Mouse (Mus musculus) midbrain, embryonic 12.5 days (tissue): ENCODE measurements around the gene Lyrm1. TPM values are rescaled to one million over a fixed set of nuclear protein-coding genes. Genes with fewer than 3 reads are reported as not detected.

Experiments used
- ATAC-seq: fragments of 200-750 bp; cut with Nextera tagmentation; 2 replicates; pipeline ENCODE4 v1.8.0; 2017; ENCODE audit warnings: low read depth, moderate TSS enrichment, moderate library complexity; ENCODE audit not compliant: low FRiP score
- H3K27ac ChIP-seq: fragments of 300-500 bp; sonication (generic); replicated peaks from 2 replicates; pipeline ENCODE4 v1.5.1; 2016; ENCODE audit warnings: mild to moderate bottlenecking
- H3K27me3 ChIP-seq: fragments of 300-500 bp; sonication (generic); 2 replicates; pipeline ENCODE4 v1.6.1; 2016; ENCODE audit warnings: mild to moderate bottlenecking
- H3K36me3 ChIP-seq: fragments of 300-500 bp; sonication (generic); 2 replicates; pipeline ENCODE4 v1.6.1; 2016
- H3K4me1 ChIP-seq: fragments of 300-500 bp; sonication (generic); 2 replicates; pipeline ENCODE4 v1.6.1; 2016
- H3K4me2 ChIP-seq: fragments of 300-500 bp; sonication (generic); replicated peaks from 2 replicates; pipeline ENCODE4 v1.6.1; 2016; ENCODE audit warnings: mild to moderate bottlenecking, moderate library complexity
- H3K4me3 ChIP-seq: fragments of 300-500 bp; sonication (generic); 2 replicates; pipeline ENCODE4 v1.5.1; 2016; ENCODE audit warnings: mild to moderate bottlenecking
- H3K9ac ChIP-seq: fragments of 300-500 bp; sonication (generic); replicated peaks from 2 replicates; pipeline ENCODE4 v1.6.1; 2016; ENCODE audit warnings: mild to moderate bottlenecking, moderate library complexity
- H3K9me3 ChIP-seq: fragments of 300-500 bp; sonication (generic); 2 replicates; pipeline ENCODE4 v1.6.1; 2016; ENCODE audit warnings: mild to moderate bottlenecking
- WGBS: fragments of 180-500 bp; shearing (Covaris S2); methylation state at CpG from one replicate; pipeline ENCODE4 v1.1.7; 2016; 5-methylcytosine and 5-hydroxymethylcytosine counted together
- polyA plus RNA-seq: library from polyadenylated mRNA; unstranded; fragments of >200 nt; fragmentation: Nextera tagmentation; extraction: Ambion mirVana; gene quantifications from 2 replicates; pipeline ENCODE4 v1.2.1, GENCODE M21; 2016

Lyrm1 gene
- polyA plus RNA-seq, 1 experiment from 2014 or later = 14.0 TPM

- 9% methylated on average over 6 of the region's 6 CpGs for WGBS
- peak overlapping the region; percentile 34; the same call in 1 of the 2 replicates for H3K9ac ChIP-seq
Measured at GRCm38 (mm10) chr7:119861335-119862091, 34.1 kb upstream of the Lyrm1 start.

GRCm38 (mm10) chr7:119862167-119862566, 33.5 kb upstream of the Lyrm1 start:
- no peak overlapping the region for H3K4me3 ChIP-seq
- H3K4me2 ChIP-seq = no peak overlapping the region
- peak overlapping the region; percentile 77 for H3K27ac ChIP-seq
- peaks cover 15% of the 10 kb centered on the region for H3K36me3 ChIP-seq
- peak; percentile 21; the same call in 1 of the 2 replicates for ATAC-seq
- no peaks in the 10 kb centered on the region for H3K27me3 ChIP-seq
- H3K9me3 ChIP-seq = no peaks in the 10 kb centered on the region
- no peak overlapping the region for H3K9ac ChIP-seq
- H3K4me1 ChIP-seq = peaks cover 28% of the 10 kb centered on the region
- 58% methylated on average over 1 of the region's 1 CpGs for WGBS

More at GRCm38 (mm10) chr7:119861335-119862091, 34.1 kb upstream of the Lyrm1 start:
- Histone ChIP-seq H3K9me3 (no peaks in the 10 kb centered on the region), H3K4me2 (no peak overlapping the region), H3K27ac (peak overlapping the region; percentile 77), H3K27me3 (no peaks in the 10 kb centered on the region), H3K36me3 (peaks cover 15% of the 10 kb centered on the region), H3K4me3 (no peak overlapping the region), H3K4me1 (peaks cover 28% of the 10 kb centered on the region)
- ATAC-seq = peak; percentile 91

- no peak overlapping the region for H3K4me2 ChIP-seq
- no peaks in the 10 kb centered on the region for H3K9me3 ChIP-seq
- H3K27ac ChIP-seq = no peak overlapping the region
- WGBS = 93% methylated on average over 5 of the region's 5 CpGs
- H3K36me3 ChIP-seq = no peaks in the 10 kb centered on the region; the same call in 1 of the 2 replicates
- H3K4me3 ChIP-seq = no peak overlapping the region
- no peaks in the 10 kb centered on the region for H3K27me3 ChIP-seq
- ATAC-seq = no peak
- peaks cover 28% of the 10 kb centered on the region for H3K4me1 ChIP-seq
- H3K9ac ChIP-seq = no peak overlapping the region
Measured at GRCm38 (mm10) chr7:119864500-119864899, 31.2 kb upstream of the Lyrm1 start.

GRCm38 (mm10) chr7:119866136-119866535, 29.5 kb upstream of the Lyrm1 start:
- no peaks in the 10 kb centered on the region for H3K27me3 ChIP-seq
- no peaks in the 10 kb centered on the region for H3K9me3 ChIP-seq
- H3K9ac ChIP-seq = no peak overlapping the region
- no peaks in the 10 kb centered on the region for H3K36me3 ChIP-seq
- H3K27ac ChIP-seq = no peak overlapping the region
- WGBS = 75% methylated on average over 1 of the region's 1 CpGs
- ATAC-seq = no peak
- H3K4me3 ChIP-seq = no peak overlapping the region
- no peak overlapping the region for H3K4me2 ChIP-seq
- H3K4me1 ChIP-seq = peaks cover 19% of the 10 kb centered on the region

GRCm38 (mm10) chr7:119872204-119872603, 23.5 kb upstream of the Lyrm1 start:
- Histone ChIP-seq H3K4me3 (no peak overlapping the region), H3K36me3 (no peaks in the 10 kb centered on the region), H3K27ac (no peak overlapping the region), H3K9me3 (no peaks in the 10 kb centered on the region), H3K4me1 (peaks cover 3% of the 10 kb centered on the region; the same call in 1 of the 2 replicates), H3K9ac (no peak overlapping the region), H3K4me2 (no peak overlapping the region), H3K27me3 (no peaks in the 10 kb centered on the region)
- no peak for ATAC-seq
- 78% methylated on average over 4 of the region's 4 CpGs for WGBS

- H3K27ac ChIP-seq = no peak overlapping the region; the same call in none of the 2 replicates
- no peaks in the 10 kb centered on the region for H3K9me3 ChIP-seq
- 0 out of 2 replicates have a peak, but pooled peaks cover 5% of the 10 kb centered on the region for H3K36me3 ChIP-seq
- peak; percentile 87 for ATAC-seq
- H3K4me3 ChIP-seq = no peak overlapping the region
- H3K27me3 ChIP-seq = no peaks in the 10 kb centered on the region
- H3K4me2 ChIP-seq = no peak overlapping the region
- 26% methylated on average over 2 of the region's 2 CpGs for WGBS
- H3K4me1 ChIP-seq = peaks cover 3% of the 10 kb centered on the region; the same call in 1 of the 2 replicates
- H3K9ac ChIP-seq = no peak overlapping the region
Measured at GRCm38 (mm10) chr7:119873050-119873449, 22.6 kb upstream of the Lyrm1 start.

- Histone ChIP-seq H3K4me2 (no peak overlapping the region), H3K36me3 (0 out of 2 replicates have a peak, but pooled peaks cover 8% of the 10 kb centered on the region), H3K4me1 (peaks cover 3% of the 10 kb centered on the region; the same call in 1 of the 2 replicates), H3K27ac (no peak overlapping the region), H3K27me3 (no peaks in the 10 kb centered on the region), H3K9me3 (no peaks in the 10 kb centered on the region), H3K9ac (no peak overlapping the region), H3K4me3 (no peak overlapping the region)
- no peak for ATAC-seq
- 70% methylated on average over 3 of the region's 3 CpGs for WGBS
Measured at GRCm38 (mm10) chr7:119875776-119876440, 19.8 kb upstream of the Lyrm1 start.

GRCm38 (mm10) chr7:119879171-119879570, 16.5 kb upstream of the Lyrm1 start:
- Histone ChIP-seq H3K4me3 (no peak overlapping the region), H3K9me3 (no peaks in the 10 kb centered on the region), H3K27ac (no peak overlapping the region), H3K36me3 (0 out of 2 replicates have a peak, but pooled peaks cover 8% of the 10 kb centered on the region), H3K4me2 (no peak overlapping the region), H3K27me3 (no peaks in the 10 kb centered on the region), H3K9ac (no peak overlapping the region), H3K4me1 (no peaks in the 10 kb centered on the region)
- no peak for ATAC-seq
- WGBS = over 99% methylated on average over 4 of the region's 4 CpGs

GRCm38 (mm10) chr7:119880345-119880744, 15.3 kb upstream of the Lyrm1 start:
- Histone ChIP-seq H3K27ac (no peak overlapping the region), H3K4me2 (no peak overlapping the region), H3K9ac (no peak overlapping the region), H3K27me3 (no peaks in the 10 kb centered on the region), H3K4me3 (no peak overlapping the region), H3K36me3 (0 out of 2 replicates have a peak, but pooled peaks cover 8% of the 10 kb centered on the region), H3K9me3 (no peaks in the 10 kb centered on the region), H3K4me1 (no peaks in the 10 kb centered on the region)
- 90% methylated on average over 5 of the region's 5 CpGs for WGBS
- ATAC-seq = no peak

- no peaks in the 10 kb centered on the region for H3K4me1 ChIP-seq
- no peak overlapping the region for H3K27ac ChIP-seq
- no peak overlapping the region for H3K4me3 ChIP-seq
- H3K36me3 ChIP-seq = 0 out of 2 replicates have a peak, but pooled peaks cover 8% of the 10 kb centered on the region
- H3K9me3 ChIP-seq = no peaks in the 10 kb centered on the region
- no peak overlapping the region for H3K9ac ChIP-seq
- no peaks in the 10 kb centered on the region for H3K27me3 ChIP-seq
- no peak for ATAC-seq
- 90% methylated on average over 2 of the region's 2 CpGs for WGBS
- no peak overlapping the region for H3K4me2 ChIP-seq
Measured at GRCm38 (mm10) chr7:119881229-119881628, 14.4 kb upstream of the Lyrm1 start.

GRCm38 (mm10) chr7:119887887-119888286, 7.8 kb upstream of the Lyrm1 start:
- Histone ChIP-seq H3K4me2 (no peak overlapping the region), H3K36me3 (no peaks in the 10 kb centered on the region), H3K9me3 (no peaks in the 10 kb centered on the region), H3K4me1 (no peaks in the 10 kb centered on the region), H3K27me3 (no peaks in the 10 kb centered on the region), H3K4me3 (no peak overlapping the region), H3K27ac (no peak overlapping the region), H3K9ac (no peak overlapping the region)
- WGBS = 95% methylated on average over 4 of the region's 4 CpGs
- no peak for ATAC-seq

- ATAC-seq = no peak
- 97% methylated on average over 1 of the region's 1 CpGs for WGBS
- Histone ChIP-seq H3K4me2 (no peak overlapping the region), H3K4me3 (no peak overlapping the region), H3K36me3 (no peaks in the 10 kb centered on the region), H3K27ac (no peak overlapping the region), H3K27me3 (no peaks in the 10 kb centered on the region), H3K4me1 (peaks cover 24% of the 10 kb centered on the region), H3K9ac (no peak overlapping the region), H3K9me3 (no peaks in the 10 kb centered on the region)
Measured at GRCm38 (mm10) chr7:119892198-119892597, 3.5 kb upstream of the Lyrm1 start.
